Mouse (Mus musculus): ENCODE data around the gene Camta1. TPM values are rescaled to one million over a fixed set of nuclear protein-coding genes. Genes with fewer than 3 reads are reported as not detected.

The Camta1 gene
- total and polyA plus RNA-seq, 2 experiments from 2014 or later, result 127 to 145 TPM

- ATAC-seq (no peak), DNase-seq (ENCODE audit: low spot score) (no peak)
- Histone ChIP-seq H3K27ac (no peak overlapping the region), H3K4me3 (ENCODE audit: low read length) (no peak overlapping the region), H3K27me3 (ENCODE audit: insufficient read depth, low read length) (no peaks in the 10 kb centered on the region), H3K9me3 (ENCODE audit: low read length) (no peaks in the 10 kb centered on the region), H3K4me1 (ENCODE audit: insufficient read depth, low read length) (peaks cover 4% of the 10 kb centered on the region; the same call in 1 of the 2 replicates), H3K9ac (replicated peaks; ENCODE audit: low read length) (no peak overlapping the region), H3K36me3 (ENCODE audit: insufficient read depth, low read length) (no peaks in the 10 kb centered on the region), H3K4me2 (ENCODE audit: low read depth, low read length) (no peak overlapping the region)
- 43% methylated on average over 9 of the region's 9 CpGs for WGBS
- no peak for TF ChIP-seq CTCF (IDR thresholded peaks at IDR 0.05; ENCODE audit: low read depth)
Measured at GRCm38 (mm10) chr4:151746002-151746606, 115.6 kb downstream of the Camta1 start.

DNA sequence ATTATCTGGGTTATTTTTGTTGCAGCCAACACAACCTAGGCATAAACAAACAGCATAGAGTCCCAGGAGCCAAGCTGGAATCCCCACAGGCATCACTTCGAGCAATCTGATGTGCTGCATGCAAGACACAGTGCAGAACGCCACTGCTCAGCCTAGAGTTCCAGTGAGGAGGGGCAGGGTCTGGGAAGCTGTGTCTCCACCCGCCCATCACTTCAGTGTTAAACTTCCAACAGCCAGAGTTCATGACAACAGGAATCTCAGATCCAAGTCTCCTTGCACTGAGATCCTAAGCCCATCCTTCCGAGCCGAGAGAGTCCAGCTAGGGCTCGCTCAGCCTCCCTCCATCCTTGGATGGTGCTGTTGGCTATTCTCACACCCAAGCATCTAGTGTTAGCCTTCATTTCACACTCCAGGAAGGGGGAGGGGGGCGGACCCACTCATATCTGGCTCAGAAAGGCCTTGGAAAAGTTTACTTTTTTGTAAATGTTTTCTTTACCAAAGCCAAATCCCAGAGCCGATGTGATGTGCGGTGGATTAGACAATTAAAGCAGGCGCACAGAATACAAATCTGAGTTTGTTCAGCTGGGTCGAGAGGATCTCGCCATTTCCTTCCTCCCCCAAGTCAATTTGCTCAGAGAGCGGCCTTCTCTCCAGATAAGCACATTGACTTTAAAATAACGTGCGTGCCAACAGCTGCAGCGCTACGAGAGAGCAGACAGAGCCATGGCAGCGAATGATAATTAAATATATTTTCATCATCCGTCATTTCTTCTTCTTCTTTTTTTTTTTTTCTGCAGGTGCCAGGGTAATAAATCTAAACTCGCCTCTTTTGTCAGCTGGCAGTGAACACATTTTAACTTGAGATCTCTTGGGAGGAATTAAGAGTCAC is 120.2 kb downstream of the Camta1 start:
- no peak overlapping the region for H3K9ac ChIP-seq (replicated peaks; ENCODE audit: low read length)
- no peak for ATAC-seq
- H3K36me3 ChIP-seq (ENCODE audit: insufficient read depth, low read length), result no peaks in the 10 kb centered on the region
- no peak overlapping the region for H3K4me2 ChIP-seq (ENCODE audit: low read depth, low read length)
- H3K27me3 ChIP-seq (ENCODE audit: insufficient read depth, low read length), result no peaks in the 10 kb centered on the region
- H3K9me3 ChIP-seq (ENCODE audit: low read length), result no peaks in the 10 kb centered on the region
- H3K4me1 ChIP-seq (ENCODE audit: insufficient read depth, low read length), result peaks cover 17% of the 10 kb centered on the region
- no peak for DNase-seq (ENCODE audit: low spot score)
- H3K4me3 ChIP-seq (ENCODE audit: low read length), result no peak overlapping the region
- no peak overlapping the region for H3K27ac ChIP-seq
- WGBS, result 43% methylated on average over 20 of the region's 20 CpGs
- TF ChIP-seq CTCF (IDR thresholded peaks at IDR 0.05; ENCODE audit: low read depth), result no peak

GRCm38 (mm10) chr4:151739348-151739956 is 122.2 kb downstream of the Camta1 start:
- no peak overlapping the region for H3K9ac ChIP-seq (replicated peaks; ENCODE audit: low read length)
- no peak overlapping the region for H3K4me2 ChIP-seq (ENCODE audit: low read depth, low read length)
- no peaks in the 10 kb centered on the region for H3K9me3 ChIP-seq (ENCODE audit: low read length)
- peaks cover 17% of the 10 kb centered on the region for H3K4me1 ChIP-seq (ENCODE audit: insufficient read depth, low read length)
- H3K4me3 ChIP-seq (ENCODE audit: low read length), result no peak overlapping the region
- ATAC-seq, result peak; percentile 41; the same call in 1 of the 2 replicates
- 68% methylated on average over 11 of the region's 12 CpGs for WGBS
- TF ChIP-seq CTCF (IDR thresholded peaks at IDR 0.05; ENCODE audit: low read depth), result no peak
- no peaks in the 10 kb centered on the region for H3K27me3 ChIP-seq (ENCODE audit: insufficient read depth, low read length)
- DNase-seq (ENCODE audit: low spot score), result no peak
- H3K27ac ChIP-seq, result no peak overlapping the region
- no peaks in the 10 kb centered on the region for H3K36me3 ChIP-seq (ENCODE audit: insufficient read depth, low read length)

- Histone ChIP-seq H3K9me3 (ENCODE audit: low read length) (no peaks in the 10 kb centered on the region), H3K36me3 (ENCODE audit: insufficient read depth, low read length) (no peaks in the 10 kb centered on the region), H3K9ac (replicated peaks; ENCODE audit: low read length) (0 out of 2 replicates have a peak overlapping the region, but pooled peaks have one; percentile 3), H3K4me3 (ENCODE audit: low read length) (no peak overlapping the region), H3K27ac (peak overlapping the region; percentile 27; the same call in 1 of the 2 replicates), H3K4me1 (ENCODE audit: insufficient read depth, low read length) (peaks cover 17% of the 10 kb centered on the region), H3K4me2 (ENCODE audit: low read depth, low read length) (no peak overlapping the region), H3K27me3 (ENCODE audit: insufficient read depth, low read length) (no peaks in the 10 kb centered on the region)
- ATAC-seq (no peak), DNase-seq (ENCODE audit: low spot score) (peak; percentile 53)
- WGBS, result 25% methylated on average over 11 of the region's 11 CpGs
- TF ChIP-seq CTCF (IDR thresholded peaks at IDR 0.05; ENCODE audit: low read depth), result no peak
Measured at GRCm38 (mm10) chr4:151738875-151739274, 122.8 kb downstream of the Camta1 start.

GRCm38 (mm10) chr4:151738280-151738679 is 123.4 kb downstream of the Camta1 start:
- Histone ChIP-seq H3K9ac (replicated peaks; ENCODE audit: low read length) (no peak overlapping the region), H3K4me3 (ENCODE audit: low read length) (no peak overlapping the region), H3K4me2 (ENCODE audit: low read depth, low read length) (no peak overlapping the region), H3K36me3 (ENCODE audit: insufficient read depth, low read length) (no peaks in the 10 kb centered on the region), H3K4me1 (ENCODE audit: insufficient read depth, low read length) (peaks cover 17% of the 10 kb centered on the region), H3K9me3 (ENCODE audit: low read length) (no peaks in the 10 kb centered on the region), H3K27me3 (ENCODE audit: insufficient read depth, low read length) (no peaks in the 10 kb centered on the region), H3K27ac (peak overlapping the region; percentile 27; the same call in 1 of the 2 replicates)
- no peak for ATAC-seq
- WGBS, result 45% methylated on average over 5 of the region's 5 CpGs
- DNase-seq (ENCODE audit: low spot score), result peak; percentile 60
- no peak for TF ChIP-seq CTCF (IDR thresholded peaks at IDR 0.05; ENCODE audit: low read depth)

- ATAC-seq, result no peak
- no peak overlapping the region for H3K27ac ChIP-seq
- no peak for TF ChIP-seq CTCF (IDR thresholded peaks at IDR 0.05; ENCODE audit: low read depth)
- H3K9me3 ChIP-seq (ENCODE audit: low read length), result no peaks in the 10 kb centered on the region
- 73% methylated on average over 10 of the region's 10 CpGs for WGBS
- no peak overlapping the region for H3K4me3 ChIP-seq (ENCODE audit: low read length)
- no peaks in the 10 kb centered on the region for H3K27me3 ChIP-seq (ENCODE audit: insufficient read depth, low read length)
- no peak overlapping the region for H3K9ac ChIP-seq (replicated peaks; ENCODE audit: low read length)
- no peak overlapping the region for H3K4me2 ChIP-seq (ENCODE audit: low read depth, low read length)
- no peaks in the 10 kb centered on the region for H3K36me3 ChIP-seq (ENCODE audit: insufficient read depth, low read length)
- no peaks in the 10 kb centered on the region; the same call in 1 of the 2 replicates for H3K4me1 ChIP-seq (ENCODE audit: insufficient read depth, low read length)
- no peak for DNase-seq (ENCODE audit: low spot score)
Measured at GRCm38 (mm10) chr4:151732668-151733067, 129.0 kb downstream of the Camta1 start.
